In genomic region chr9:115038215-115038614, GRCm38 (mm10) we compare ENCODE assay signal across 13 mouse cellular contexts. TPM values are rescaled to one million over a fixed set of nuclear protein-coding genes. Genes with fewer than 3 reads are reported as not detected.
A peak's percentile ranks its signal among the peaks of the same experiment; 100 is the strongest.
DNase-seq lines count a peak whose midpoint lies in the region; ATAC-seq and TF ChIP-seq lines count a peak whose summit lies in the region.
"Had no signal": no experiment of that assay in that cellular context is flagged by ENCODE, and none has a peak within 500 bp of the region (broad histone marks: within the 10 kb centered on the region; RNA-seq: fewer than 3 reads in every experiment).

No protein-coding gene starts in this region.

- H3K4me1 ChIP-seq in forebrain, embryonic 14.5 days (ENCODE audit: control insufficient read depth, insufficient read depth, low read length): peaks cover 19% of the 10 kb centered on the region
- peaks cover 14% of the 10 kb centered on the region for H3K4me1 ChIP-seq in midbrain, embryonic 15.5 days

- H3K4me3 ChIP-seq in forebrain, embryonic 14.5 days (ENCODE audit: low read depth, low read length): no peak overlapping the region
- no peak overlapping the region for H3K4me3 ChIP-seq in midbrain, embryonic 15.5 days
- H3K4me3 ChIP-seq: heart, embryonic 15.5 days had no signal

- H3K36me3 ChIP-seq in forebrain, embryonic 14.5 days (ENCODE audit: control insufficient read depth, insufficient read depth, low read length): no peaks in the 10 kb centered on the region
- no peaks in the 10 kb centered on the region for H3K36me3 ChIP-seq in midbrain, embryonic 15.5 days (replicated peaks)
- H3K36me3 ChIP-seq: heart, embryonic 15.5 days had no signal

- peak; percentile 32 to 51 for DNase-seq in layer of hippocampus, postnatal 10 days (ENCODE audit: low spot score in 2 of 2)
- no peak for DNase-seq in layer of hippocampus, adult 18-20 months (ENCODE audit: low spot score in 2 of 2)
- peak; percentile 94 for DNase-seq in brain, embryonic 14.5 days (ENCODE audit: low read depth)
- peak; percentile 91 for DNase-seq in forebrain, embryonic 14.5 days (ENCODE audit: low spot score)
- DNase-seq in cerebellum, postnatal 4 days (ENCODE audit: low spot score in 2 of 2): no peak
- no peak for DNase-seq in liver
- no peak for DNase-seq in layer of hippocampus, postnatal 36 days
- DNase-seq: adrenal gland, postnatal 25 days; cerebellum, adult 9-11 months; layer of hippocampus, adult 9-11 months had no signal

- peak overlapping the region; percentile 52; the same call in 1 of the 2 replicates for H3K27ac ChIP-seq in forebrain, embryonic 14.5 days (ENCODE audit: low read depth, low read length)
- 0 out of 2 replicates have a peak overlapping the region, but pooled peaks have one; percentile 1 for H3K27ac ChIP-seq in midbrain, embryonic 15.5 days
- H3K27ac ChIP-seq: heart, embryonic 15.5 days had no signal

- H3K27me3 ChIP-seq in forebrain, embryonic 14.5 days (replicated peaks; ENCODE audit: control insufficient read depth, insufficient read depth, low read length): no peaks in the 10 kb centered on the region
- H3K27me3 ChIP-seq in midbrain, embryonic 15.5 days (replicated peaks): no peaks in the 10 kb centered on the region
- H3K27me3 ChIP-seq: heart, embryonic 15.5 days had no signal

- 3% methylated on average over 14 of the region's 14 CpGs for WGBS in forebrain, embryonic 14.5 days
- WGBS in midbrain, embryonic 15.5 days: 12% methylated on average over 14 of the region's 14 CpGs

- TF ChIP-seq POLR2A in brain, embryonic 14.5 days (IDR thresholded peaks at IDR 0.05; ENCODE audit: borderline replicate concordance, extremely low read depth, insufficient read depth, insufficient read length, poor library complexity, severe bottlenecking): no peak

- no peak for TF ChIP-seq CTCF in brain, embryonic 14.5 days (IDR thresholded peaks at IDR 0.05; ENCODE audit: borderline replicate concordance, extremely low read depth, insufficient read depth, insufficient read length)

- peak; percentile 84 for ATAC-seq in forebrain, embryonic 14.5 days
- ATAC-seq in midbrain, embryonic 15.5 days (replicated peaks): peak; percentile 61; the same call in 1 of the 2 replicates

- peak overlapping the region; percentile 28 for H3K4me2 ChIP-seq in forebrain, embryonic 14.5 days (ENCODE audit: low read length)
- H3K4me2 ChIP-seq in midbrain, embryonic 15.5 days: peak overlapping the region; percentile 5; the same call in 1 of the 2 replicates
- H3K4me2 ChIP-seq: heart, embryonic 15.5 days had no signal

- H3K9me3 ChIP-seq in forebrain, embryonic 14.5 days (replicated peaks; ENCODE audit: control insufficient read depth, low read length): no peaks in the 10 kb centered on the region
- H3K9me3 ChIP-seq in midbrain, embryonic 15.5 days: no peaks in the 10 kb centered on the region
- H3K9me3 ChIP-seq: heart, embryonic 15.5 days had no signal

- 0 out of 2 replicates have a peak overlapping the region, but pooled peaks have one; percentile 21 for H3K9ac ChIP-seq in forebrain, embryonic 14.5 days (ENCODE audit: low read length)
- no peak overlapping the region for H3K9ac ChIP-seq in midbrain, embryonic 15.5 days
- H3K9ac ChIP-seq: heart, embryonic 15.5 days had no signal

RNA-seq across cellular contexts. Expression of gene Rps27rt, which starts 55.7 kb away (rescaled TPM):
- total RNA-seq in layer of hippocampus, postnatal 10 days (2021): 10 to 100 TPM in 1 of 2 experiments, 1 to 10 TPM in 1; 5.7 to 13.2 TPM
- total RNA-seq in layer of hippocampus, adult 18-20 months (2021): 10 to 100 TPM; 15.7 to 34.6 TPM
- 36.9 and 37.5 TPM in 2 replicates for polyA plus RNA-seq in brain, embryonic 14.5 days (2012; rRNA removed)
- polyA plus RNA-seq in forebrain, embryonic 14.5 days (2014; fragmentation: Nextera tagmentation; extraction: Ambion mirVana): 270 and 313 TPM in 2 replicates
- polyA plus RNA-seq in midbrain, embryonic 15.5 days (2015; fragmentation: Nextera tagmentation; extraction: Ambion mirVana): 154 and 180 TPM in 2 replicates
- 10 to 100 TPM in 1 of 2 experiments, 1 to 10 TPM in 1; 3.9 to 27.5 TPM for total RNA-seq in layer of hippocampus, postnatal 36 days (2021)

RNA-seq across cellular contexts. Expression of gene Osbpl10, which starts 59.8 kb away (rescaled TPM):
- 10 to 100 TPM; 29.3 to 31.8 TPM for total RNA-seq in layer of hippocampus, postnatal 10 days (2021)
- 10 to 100 TPM; 20.9 to 22.5 TPM for total RNA-seq in layer of hippocampus, adult 18-20 months (2021)
- 4.3 and 7.3 TPM in 2 replicates for polyA plus RNA-seq in brain, embryonic 14.5 days (2012; rRNA removed)
- polyA plus RNA-seq in forebrain, embryonic 14.5 days (2014; fragmentation: Nextera tagmentation; extraction: Ambion mirVana): 1.4 and 1.7 TPM in 2 replicates
- 2.8 and 4.3 TPM in 2 replicates for polyA plus RNA-seq in midbrain, embryonic 15.5 days (2015; fragmentation: Nextera tagmentation; extraction: Ambion mirVana)
- 10 to 100 TPM; 17.2 to 17.9 TPM for total RNA-seq in layer of hippocampus, postnatal 36 days (2021)
- total RNA-seq: MEL had no signal

Comparison
In these comparisons a context has a peak if more than half of its experiments do, and no peak if none do; other contexts are left out.
1. DNase-seq: peak in layer of hippocampus, postnatal 10 days (2 of 2), brain, embryonic 14.5 days (single experiment) and forebrain, embryonic 14.5 days (single experiment); none in layer of hippocampus, adult 18-20 months (0 of 2), cerebellum, postnatal 4 days (0 of 2), liver (single experiment) and layer of hippocampus, postnatal 36 days (0 of 2).